Mouse (Mus musculus): ENCODE data around the gene Mucl2. TPM values are rescaled to one million over a fixed set of nuclear protein-coding genes. Genes with fewer than 3 reads are reported as not detected.
"Not testable (repeated sequence)": the region's sequence is repeated elsewhere in the genome, so short reads cannot be mapped to it uniquely, and the experiment has no call there.

Mucl2 gene
- not detected in 2 replicates for polyA plus RNA-seq (2014; fragmentation: Nextera tagmentation; extraction: Ambion mirVana)

DNA sequence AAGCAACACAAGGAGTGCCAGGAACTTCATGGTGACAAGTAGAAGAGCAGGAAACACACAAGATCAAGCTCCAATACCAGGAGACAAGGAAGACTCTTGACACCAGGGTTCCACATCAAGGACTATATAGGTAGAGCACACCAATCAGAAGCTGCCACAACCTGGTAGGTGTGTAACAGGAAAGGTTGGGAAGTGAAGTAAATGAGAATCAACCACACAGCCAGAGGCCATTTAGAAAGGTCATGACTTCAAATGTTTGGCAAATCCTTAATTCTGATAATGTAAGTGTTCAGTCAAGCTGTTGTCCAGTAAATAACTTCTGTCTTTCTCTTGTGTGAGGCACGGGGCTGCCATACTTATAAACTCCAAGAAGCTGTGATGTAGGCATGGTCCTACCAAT lies at the start of gene Mucl2:
Mucl2 (minus strand) TSS at position 101 of the 400 bp plus-strand sequence.
- Histone ChIP-seq H3K27ac (ENCODE audit: low read depth, low read length) (no peak within 1 kb of the TSS), H3K4me2 (replicated peaks; ENCODE audit: low read depth, low read length) (no peak within 1 kb of the TSS), H3K4me3 (ENCODE audit: low read length) (no peak within 1 kb of the TSS), H3K27me3 (ENCODE audit: control insufficient read depth, insufficient read depth, low read length) (no peaks in the 10 kb centered on the region), H3K4me1 (ENCODE audit: control insufficient read depth, insufficient read depth, low read length) (no peaks in the 10 kb centered on the region), H3K9ac (ENCODE audit: low read depth, low read length) (no peak within 1 kb of the TSS), H3K36me3 (ENCODE audit: control insufficient read depth, insufficient read depth, low read length) (no peaks in the 10 kb centered on the region), H3K9me3 (ENCODE audit: control insufficient read depth, low read length) (no peaks in the 10 kb centered on the region)
- ATAC-seq (ENCODE audit: low FRiP score, low TSS enrichment), result no peak
- WGBS, result 84% methylated on average over 1 of the region's 1 CpGs

DNA sequence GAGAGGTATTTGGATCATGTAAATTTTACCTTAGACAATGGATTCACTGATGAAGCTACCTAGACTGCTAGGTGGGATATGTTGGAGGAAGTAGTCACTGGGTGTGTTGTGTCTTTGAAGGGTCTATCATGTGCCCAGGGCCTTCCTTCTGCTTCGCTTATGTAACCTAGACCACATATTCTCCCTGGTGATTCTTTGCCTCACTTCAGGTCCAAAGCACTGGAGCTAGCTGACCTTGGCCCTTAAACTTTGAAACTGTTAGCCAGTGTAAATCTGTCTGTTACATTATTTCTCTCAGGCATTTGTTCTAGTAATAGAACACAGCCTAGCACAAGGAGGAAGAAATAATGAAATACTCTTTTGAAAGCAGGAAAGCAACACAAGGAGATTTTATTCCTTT lies 13.9 kb upstream of the Mucl2 start:
- ATAC-seq (ENCODE audit: low FRiP score, low TSS enrichment); H3K36me3 ChIP-seq (ENCODE audit: control insufficient read depth, insufficient read depth, low read length); H3K4me3 ChIP-seq (ENCODE audit: low read length); H3K27me3 ChIP-seq (ENCODE audit: control insufficient read depth, insufficient read depth, low read length); H3K9ac ChIP-seq (ENCODE audit: low read depth, low read length); H3K9me3 ChIP-seq (ENCODE audit: control insufficient read depth, low read length); H3K4me1 ChIP-seq (ENCODE audit: control insufficient read depth, insufficient read depth, low read length); H3K4me2 ChIP-seq (replicated peaks; ENCODE audit: low read depth, low read length); H3K27ac ChIP-seq (ENCODE audit: low read depth, low read length): not testable (repeated sequence)
- 38% methylated on average over 1 of the region's 1 CpGs for whole genome bisulfite sequencing

Small RNA genes within 50 kb of the gene (microRNA-seq; reads per million reads assigned to microRNA genes)
- not detected for gene Gm22852

Other genes with a start within 250 kb of the Mucl2 start
- not detected in 2 replicates for gene Mucl1, start 143.8 kb downstream of the Mucl2 start, polyA plus RNA-seq (2014; fragmentation: Nextera tagmentation; extraction: Ambion mirVana)

All from kidney, embryonic 14.5 days (tissue).